Mouse (Mus musculus): ENCODE results near the gene Ctbs. TPM values are rescaled to one million over a fixed set of nuclear protein-coding genes. Genes with fewer than 3 reads are reported as not detected.

Ctbs gene
- polyA plus RNA-seq, 1 experiment from 2014 or later = 19.0 TPM

- H3K9ac ChIP-seq (ENCODE audit: low read depth, low read length) = no peak overlapping the region
- peak overlapping the region; percentile 66; the same call in 1 of the 2 replicates for H3K27ac ChIP-seq
- no peaks in the 10 kb centered on the region for H3K9me3 ChIP-seq (replicated peaks; ENCODE audit: low read length)
- no peak for DNase-seq (ENCODE audit: low spot score)
- H3K4me2 ChIP-seq (ENCODE audit: low read length) = peak overlapping the region; percentile 3; the same call in 1 of the 2 replicates
- 74% methylated on average over 16 of the region's 16 CpGs for WGBS
- ATAC-seq (replicated peaks; ENCODE audit: low FRiP score, low read depth) = no peak
- H3K27me3 ChIP-seq (ENCODE audit: insufficient read depth, low read length) = no peaks in the 10 kb centered on the region
- TF ChIP-seq CTCF (IDR thresholded peaks at IDR 0.05; ENCODE audit: low read depth) = no peak
- no peaks in the 10 kb centered on the region for H3K36me3 ChIP-seq (ENCODE audit: insufficient read depth, low read length)
- no peak overlapping the region for H3K4me3 ChIP-seq (replicated peaks; ENCODE audit: low read depth, low read length)
- H3K4me1 ChIP-seq (replicated peaks; ENCODE audit: insufficient read depth, low read length) = peaks cover 7% of the 10 kb centered on the region; the same call in 1 of the 2 replicates
Observed at GRCm38 (mm10) chr3:146407086-146407721, 42.4 kb upstream of the Ctbs start.

- no peaks in the 10 kb centered on the region for H3K9me3 ChIP-seq (replicated peaks; ENCODE audit: low read length)
- no peaks in the 10 kb centered on the region for H3K27me3 ChIP-seq (ENCODE audit: insufficient read depth, low read length)
- DNase-seq (ENCODE audit: low spot score) (no peak), ATAC-seq (replicated peaks; ENCODE audit: low FRiP score, low read depth) (no peak)
- TF ChIP-seq CTCF (IDR thresholded peaks at IDR 0.05; ENCODE audit: low read depth) = no peak
- no peak overlapping the region for H3K27ac ChIP-seq
- H3K4me2 ChIP-seq (ENCODE audit: low read length) = no peak overlapping the region
- WGBS = 83% methylated on average over 7 of the region's 7 CpGs
- H3K36me3 ChIP-seq (ENCODE audit: insufficient read depth, low read length) = 0 out of 2 replicates have a peak, but pooled peaks cover 2% of the 10 kb centered on the region
- peaks cover 7% of the 10 kb centered on the region; the same call in 1 of the 2 replicates for H3K4me1 ChIP-seq (replicated peaks; ENCODE audit: insufficient read depth, low read length)
- H3K9ac ChIP-seq (ENCODE audit: low read depth, low read length) = no peak overlapping the region
- no peak overlapping the region for H3K4me3 ChIP-seq (replicated peaks; ENCODE audit: low read depth, low read length)
Observed at GRCm38 (mm10) chr3:146410114-146410513, 39.5 kb upstream of the Ctbs start.

- ATAC-seq (replicated peaks; ENCODE audit: low FRiP score, low read depth) (no peak), DNase-seq (ENCODE audit: low spot score) (no peak)
- 0 out of 2 replicates have a peak, but pooled peaks cover 4% of the 10 kb centered on the region for H3K4me1 ChIP-seq (replicated peaks; ENCODE audit: insufficient read depth, low read length)
- WGBS = 91% methylated on average over 2 of the region's 2 CpGs
- H3K9me3 ChIP-seq (replicated peaks; ENCODE audit: low read length) = no peaks in the 10 kb centered on the region
- H3K4me3 ChIP-seq (replicated peaks; ENCODE audit: low read depth, low read length) = no peak overlapping the region
- no peak overlapping the region for H3K27ac ChIP-seq
- H3K9ac ChIP-seq (ENCODE audit: low read depth, low read length) = no peak overlapping the region
- no peak for TF ChIP-seq CTCF (IDR thresholded peaks at IDR 0.05; ENCODE audit: low read depth)
- no peak overlapping the region for H3K4me2 ChIP-seq (ENCODE audit: low read length)
- H3K36me3 ChIP-seq (ENCODE audit: insufficient read depth, low read length) = 0 out of 2 replicates have a peak, but pooled peaks cover 2% of the 10 kb centered on the region
- no peaks in the 10 kb centered on the region for H3K27me3 ChIP-seq (ENCODE audit: insufficient read depth, low read length)
Observed at GRCm38 (mm10) chr3:146412008-146412407, 37.6 kb upstream of the Ctbs start.

- no peak overlapping the region for H3K9ac ChIP-seq (ENCODE audit: low read depth, low read length)
- H3K27ac ChIP-seq = no peak overlapping the region
- H3K27me3 ChIP-seq (ENCODE audit: insufficient read depth, low read length) = no peaks in the 10 kb centered on the region
- 0 out of 2 replicates have a peak, but pooled peaks cover 4% of the 10 kb centered on the region for H3K4me1 ChIP-seq (replicated peaks; ENCODE audit: insufficient read depth, low read length)
- no peak for DNase-seq (ENCODE audit: low spot score)
- no peak overlapping the region for H3K4me2 ChIP-seq (ENCODE audit: low read length)
- ATAC-seq (replicated peaks; ENCODE audit: low FRiP score, low read depth) = no peak
- 88% methylated on average over 7 of the region's 7 CpGs for WGBS
- no peaks in the 10 kb centered on the region for H3K9me3 ChIP-seq (replicated peaks; ENCODE audit: low read length)
- no peak overlapping the region for H3K4me3 ChIP-seq (replicated peaks; ENCODE audit: low read depth, low read length)
- TF ChIP-seq CTCF (IDR thresholded peaks at IDR 0.05; ENCODE audit: low read depth) = no peak
- H3K36me3 ChIP-seq (ENCODE audit: insufficient read depth, low read length) = 0 out of 2 replicates have a peak, but pooled peaks cover 2% of the 10 kb centered on the region
Observed at GRCm38 (mm10) chr3:146412480-146412879, 37.1 kb upstream of the Ctbs start.

- WGBS = 89% methylated on average over 13 of the region's 13 CpGs
Observed at GRCm38 (mm10) chr3:146413016-146413415, 36.6 kb upstream of the Ctbs start.

GRCm38 (mm10) chr3:146413992-146414391, 35.6 kb upstream of the Ctbs start:
- 80% methylated on average over 4 of the region's 4 CpGs for WGBS
- Histone ChIP-seq H3K4me2 (ENCODE audit: low read length) (no peak overlapping the region), H3K9me3 (replicated peaks; ENCODE audit: low read length) (no peaks in the 10 kb centered on the region), H3K36me3 (ENCODE audit: insufficient read depth, low read length) (0 out of 2 replicates have a peak, but pooled peaks cover 4% of the 10 kb centered on the region), H3K4me1 (replicated peaks; ENCODE audit: insufficient read depth, low read length) (no peaks in the 10 kb centered on the region), H3K27ac (peak overlapping the region; percentile 31; the same call in 1 of the 2 replicates), H3K9ac (ENCODE audit: low read depth, low read length) (no peak overlapping the region), H3K27me3 (ENCODE audit: insufficient read depth, low read length) (no peaks in the 10 kb centered on the region), H3K4me3 (replicated peaks; ENCODE audit: low read depth, low read length) (no peak overlapping the region)
- no peak for DNase-seq (ENCODE audit: low spot score)
- ATAC-seq (replicated peaks; ENCODE audit: low FRiP score, low read depth) = no peak
- no peak for TF ChIP-seq CTCF (IDR thresholded peaks at IDR 0.05; ENCODE audit: low read depth)

More at GRCm38 (mm10) chr3:146413016-146413415, 36.6 kb upstream of the Ctbs start:
- H3K27me3 ChIP-seq (ENCODE audit: insufficient read depth, low read length) = no peaks in the 10 kb centered on the region
- 0 out of 2 replicates have a peak, but pooled peaks cover 2% of the 10 kb centered on the region for H3K36me3 ChIP-seq (ENCODE audit: insufficient read depth, low read length)
- no peak overlapping the region for H3K4me3 ChIP-seq (replicated peaks; ENCODE audit: low read depth, low read length)
- ATAC-seq (replicated peaks; ENCODE audit: low FRiP score, low read depth) (no peak), DNase-seq (ENCODE audit: low spot score) (no peak)
- H3K9me3 ChIP-seq (replicated peaks; ENCODE audit: low read length) = no peaks in the 10 kb centered on the region
- no peak overlapping the region for H3K4me2 ChIP-seq (ENCODE audit: low read length)
- TF ChIP-seq CTCF (IDR thresholded peaks at IDR 0.05; ENCODE audit: low read depth) = no peak
- no peaks in the 10 kb centered on the region for H3K4me1 ChIP-seq (replicated peaks; ENCODE audit: insufficient read depth, low read length)
- no peak overlapping the region for H3K9ac ChIP-seq (ENCODE audit: low read depth, low read length)
- no peak overlapping the region for H3K27ac ChIP-seq

Data from kidney, postnatal 0 days (tissue).